ENCODE assay signal across 24 mouse cellular contexts in genomic region chr17:30309627-30310026, GRCm38 (mm10).
DNase-seq lines count a peak whose midpoint lies in the region; ATAC-seq and TF ChIP-seq lines count a peak whose summit lies in the region.
"Had no signal": no experiment of that assay in that cellular context is flagged by ENCODE, and none has a peak within 500 bp of the region (broad histone marks: within the 10 kb centered on the region; RNA-seq: fewer than 3 reads in every experiment).

No protein-coding gene starts in this region.

- H3K4me1 ChIP-seq in forebrain, embryonic 15.5 days: peaks cover 16% of the 10 kb centered on the region
- peaks cover 5% of the 10 kb centered on the region; the same call in 1 of the 2 replicates for H3K4me1 ChIP-seq in forebrain, embryonic 14.5 days (ENCODE audit: control insufficient read depth, insufficient read depth, low read length)
- peaks cover 22 to 28% of the 10 kb centered on the region in 2 experiments for H3K4me1 ChIP-seq in CH12.LX (ENCODE audit: control insufficient read depth in 1 of 2, insufficient read depth in 2 of 2)
- H3K4me1 ChIP-seq: embryonic facial prominence, embryonic 13.5 days; embryonic facial prominence, embryonic 15.5 days had no signal

- no peaks in the 10 kb centered on the region for H3K27me3 ChIP-seq in forebrain, embryonic 15.5 days
- H3K27me3 ChIP-seq in forebrain, embryonic 14.5 days (replicated peaks; ENCODE audit: control insufficient read depth, insufficient read depth, low read length): no peaks in the 10 kb centered on the region
- no peaks in the 10 kb centered on the region for H3K27me3 ChIP-seq in CH12.LX (replicated peaks)
- H3K27me3 ChIP-seq: embryonic facial prominence, embryonic 13.5 days; embryonic facial prominence, embryonic 15.5 days; forebrain, embryonic 12.5 days had no signal

- H3K4me3 ChIP-seq in forebrain, embryonic 15.5 days: no peak overlapping the region
- H3K4me3 ChIP-seq in forebrain, embryonic 14.5 days (ENCODE audit: low read depth, low read length): no peak overlapping the region
- no peak overlapping the region for H3K4me3 ChIP-seq in layer of hippocampus, adult 2 months
- H3K4me3 ChIP-seq in CH12.LX (replicated peaks in 1 of 3; ENCODE audit: low read depth in 2 of 3, low read length in 2 of 3, poor library complexity in 1 of 3): no peak overlapping the region
- H3K4me3 ChIP-seq: embryonic facial prominence, embryonic 13.5 days; embryonic facial prominence, embryonic 15.5 days; erythroblast, embryonic 14.5 days; forebrain, embryonic 10.5 days; forebrain, embryonic 12.5 days had no signal

- no peak for TF ChIP-seq CTCF in layer of hippocampus, adult 2 months (conservative IDR thresholded peaks at IDR 0.05)
- no peak for TF ChIP-seq CTCF in CH12.LX (conservative IDR thresholded peaks at IDR 0.05 in 1 of 2, IDR thresholded peaks at IDR 0.05 in 1 of 2; ENCODE audit: low read depth in 2 of 2, low read length in 2 of 2)

- no peak for TF ChIP-seq RAD21 in CH12.LX (IDR thresholded peaks at IDR 0.05; ENCODE audit: low read depth, low read length)

- dilution Hi-C loops in CH12.LX (cut with MboI; ENCODE audit: extremely low pct_ligation_motif_present, extremely low pct_unique_long_range_greater_than_20kb, low sequenced_read_pairs): no loop called here

- no peak for ATAC-seq in forebrain, embryonic 15.5 days (replicated peaks)
- no peak for ATAC-seq in forebrain, embryonic 14.5 days
- ATAC-seq: CD4-positive, CD25-positive, alpha-beta regulatory T cell, adult 4 months had no signal

- TF ChIP-seq EP300 in CH12.LX (IDR thresholded peaks at IDR 0.05; ENCODE audit: low read length): no peak

- WGBS in forebrain, embryonic 15.5 days: 74% methylated on average over 4 of the region's 4 CpGs
- WGBS in forebrain, embryonic 14.5 days: 77% methylated on average over 4 of the region's 4 CpGs

- DNase-seq in forebrain, embryonic 14.5 days (ENCODE audit: low spot score): no peak
- DNase-seq in layer of hippocampus, adult 2 months (ENCODE audit: low spot score in 2 of 2): no peak
- DNase-seq in layer of hippocampus, postnatal 36 days: no peak
- DNase-seq in 3T3-L1 (ENCODE audit: low read depth, low spot score) (peak; percentile 37), CH12.LX (ENCODE audit: extremely low read depth) (no peak)
- no peak for DNase-seq in gastrocnemius, postnatal 14 days
- no peak for DNase-seq in spleen, adult 12 weeks (ENCODE audit: low spot score)
- DNase-seq: adrenal gland, adult 2 months; adrenal gland, postnatal 10 days; adrenal gland, postnatal 25 days; cerebellum, adult 11 months; cerebellum, adult 18-20 months; cerebellum, adult 8-10 months; cerebellum, adult 9-11 months; cerebellum, postnatal 14 days; cerebellum, postnatal 36 days; embryo, embryonic 11 days had no signal

- in situ Hi-C loops in CH12.LX (cut with MboI; ENCODE audit: low pct_ligation_motif_present, low pct_unique_long_range_greater_than_20kb, low sequenced_read_pairs): no loop called here

- no peak for TF ChIP-seq POLR2A in CH12.LX (IDR thresholded peaks at IDR 0.05; ENCODE audit: low read depth, low read length)

- 0 out of 2 replicates have a peak overlapping the region, but pooled peaks have one; percentile 39 for H3K27ac ChIP-seq in forebrain, embryonic 15.5 days (replicated peaks)
- no peak overlapping the region for H3K27ac ChIP-seq in forebrain, embryonic 14.5 days (ENCODE audit: low read depth, low read length)
- H3K27ac ChIP-seq in layer of hippocampus, adult 2 months: peak overlapping the region; percentile 94
- peak overlapping the region; percentile 43 for H3K27ac ChIP-seq in CH12.LX (ENCODE audit: insufficient read depth, low read depth)
- H3K27ac ChIP-seq: embryonic facial prominence, embryonic 13.5 days; embryonic facial prominence, embryonic 15.5 days; forebrain, embryonic 10.5 days; forebrain, embryonic 12.5 days had no signal

- no peaks in the 10 kb centered on the region for H3K79me2 ChIP-seq in CH12.LX (replicated peaks; ENCODE audit: control insufficient read depth, extremely low read depth, insufficient read depth, poor library complexity, severe bottlenecking)

- H3K9me3 ChIP-seq in forebrain, embryonic 15.5 days: no peaks in the 10 kb centered on the region
- no peaks in the 10 kb centered on the region for H3K9me3 ChIP-seq in forebrain, embryonic 14.5 days (replicated peaks; ENCODE audit: control insufficient read depth, low read length)
- no peaks in the 10 kb centered on the region for H3K9me3 ChIP-seq in CH12.LX (replicated peaks; ENCODE audit: low read length)
- H3K9me3 ChIP-seq: embryonic facial prominence, embryonic 13.5 days; embryonic facial prominence, embryonic 15.5 days; forebrain, embryonic 10.5 days; forebrain, embryonic 12.5 days had no signal

- intact Hi-C loops in gastrocnemius, postnatal 14 days (cut with DNase I; ENCODE audit: low total_unique reads): no loop called here

- no peak overlapping the region for H3K9ac ChIP-seq in forebrain, embryonic 15.5 days (replicated peaks)
- no peak overlapping the region for H3K9ac ChIP-seq in forebrain, embryonic 14.5 days (ENCODE audit: low read length)
- peak overlapping the region; percentile 27; the same call in 1 of the 2 replicates for H3K9ac ChIP-seq in CH12.LX (ENCODE audit: insufficient read depth, low read depth)
- H3K9ac ChIP-seq: embryonic facial prominence, embryonic 13.5 days; embryonic facial prominence, embryonic 15.5 days; forebrain, embryonic 12.5 days had no signal

- no peaks in the 10 kb centered on the region for H3K36me3 ChIP-seq in forebrain, embryonic 15.5 days
- H3K36me3 ChIP-seq in forebrain, embryonic 14.5 days (ENCODE audit: control insufficient read depth, insufficient read depth, low read length): no peaks in the 10 kb centered on the region
- no peaks in the 10 kb centered on the region for H3K36me3 ChIP-seq in CH12.LX (replicated peaks in 1 of 2; ENCODE audit: control insufficient read depth in 1 of 2, insufficient read depth in 1 of 2, low read length in 1 of 2)
- H3K36me3 ChIP-seq: embryonic facial prominence, embryonic 13.5 days; embryonic facial prominence, embryonic 15.5 days; forebrain, embryonic 10.5 days; forebrain, embryonic 12.5 days had no signal

- H3K4me2 ChIP-seq in forebrain, embryonic 15.5 days (replicated peaks): no peak overlapping the region
- no peak overlapping the region for H3K4me2 ChIP-seq in forebrain, embryonic 14.5 days (ENCODE audit: low read length)
- no peak overlapping the region for H3K4me2 ChIP-seq in CH12.LX (ENCODE audit: insufficient read depth, low read depth, poor library complexity, severe bottlenecking)
- H3K4me2 ChIP-seq: embryonic facial prominence, embryonic 13.5 days; embryonic facial prominence, embryonic 15.5 days; forebrain, embryonic 12.5 days had no signal

TF ChIP-seq in CH12.LX, 34 proteins besides CTCF, POLR2A, EP300 and RAD21:
- no peak for TF ChIP-seq CHD1 (IDR thresholded peaks at IDR 0.05; ENCODE audit: low read depth, low read length)
